Mouse (Mus musculus) megakaryocyte, embryonic 14.5 days (primary cell): ENCODE results near the gene Epn3.

ENCODE experiments used
- FLI1 ChIP-seq: IDR thresholded peaks from 2 replicates; pipeline ENCODE4 v1.6.1; 2012; ENCODE audit warnings: low read length, inconsistent platforms, mixed read lengths
- GATA1 ChIP-seq: IDR thresholded peaks from 3 replicates; pipeline ENCODE4 v1.6.1; 2012; ENCODE audit warnings: mixed read lengths, low read length, inconsistent platforms, borderline replicate concordance

- TF ChIP-seq GATA1 (no peak), FLI1 (no peak)
Observed at GRCm38 (mm10) chr11:94483436-94483835, 16.3 kb downstream of the Epn3 start.
